Mouse (Mus musculus): ENCODE data around the gene Ap1m2. TPM values are rescaled to one million over a fixed set of nuclear protein-coding genes. Genes with fewer than 3 reads are reported as not detected.
"Not testable (repeated sequence)": the region's sequence is repeated elsewhere in the genome, so short reads cannot be mapped to it uniquely, and the experiment has no call there.

Gene Ap1m2
- polyA plus RNA-seq, 1 experiment, result not detected

DNA sequence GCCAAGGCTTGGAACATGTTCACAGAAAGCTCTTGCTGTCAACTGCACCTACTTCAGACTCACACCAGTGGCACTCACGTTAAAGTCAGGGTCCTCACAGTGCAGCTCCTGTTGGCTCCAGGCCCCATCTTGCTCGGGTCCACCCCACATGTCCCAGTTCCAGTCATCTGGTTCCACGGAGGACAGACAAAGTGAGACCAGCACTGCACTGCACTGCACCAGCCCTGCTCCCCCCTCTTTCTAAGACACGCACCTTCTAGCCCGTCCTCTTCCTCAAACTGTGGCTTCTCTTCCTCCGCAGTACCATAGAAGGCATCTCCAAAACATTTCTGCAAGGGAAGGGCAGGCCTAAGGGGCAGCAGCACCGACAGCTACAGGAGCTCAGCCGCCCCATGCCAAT lies 35.8 kb downstream of the Ap1m2 start:
- no peaks in the 10 kb centered on the region for H3K4me1 ChIP-seq (ENCODE audit: control insufficient read depth, insufficient read depth, low read length)
- TF ChIP-seq POLR2A (IDR thresholded peaks at IDR 0.05; ENCODE audit: low read depth, low read length) (no peak), CTCF (IDR thresholded peaks at IDR 0.05; ENCODE audit: borderline replicate concordance, insufficient read depth, low read length) (no peak)
- no peak overlapping the region for H3K4me3 ChIP-seq (ENCODE audit: insufficient read depth, low read length)
- H3K27ac ChIP-seq (ENCODE audit: insufficient read depth, low read length), result no peak overlapping the region

- Histone ChIP-seq H3K4me3 (ENCODE audit: insufficient read depth, low read length) (no peak overlapping the region), H3K4me1 (ENCODE audit: control insufficient read depth, insufficient read depth, low read length) (no peaks in the 10 kb centered on the region), H3K27ac (ENCODE audit: insufficient read depth, low read length) (no peak overlapping the region)
- TF ChIP-seq POLR2A (IDR thresholded peaks at IDR 0.05; ENCODE audit: low read depth, low read length) (no peak), CTCF (IDR thresholded peaks at IDR 0.05; ENCODE audit: borderline replicate concordance, insufficient read depth, low read length) (no peak)
These were observed 36.4 kb downstream of the Ap1m2 start for GRCm38 (mm10) chr9:21275727-21276126.

DNA sequence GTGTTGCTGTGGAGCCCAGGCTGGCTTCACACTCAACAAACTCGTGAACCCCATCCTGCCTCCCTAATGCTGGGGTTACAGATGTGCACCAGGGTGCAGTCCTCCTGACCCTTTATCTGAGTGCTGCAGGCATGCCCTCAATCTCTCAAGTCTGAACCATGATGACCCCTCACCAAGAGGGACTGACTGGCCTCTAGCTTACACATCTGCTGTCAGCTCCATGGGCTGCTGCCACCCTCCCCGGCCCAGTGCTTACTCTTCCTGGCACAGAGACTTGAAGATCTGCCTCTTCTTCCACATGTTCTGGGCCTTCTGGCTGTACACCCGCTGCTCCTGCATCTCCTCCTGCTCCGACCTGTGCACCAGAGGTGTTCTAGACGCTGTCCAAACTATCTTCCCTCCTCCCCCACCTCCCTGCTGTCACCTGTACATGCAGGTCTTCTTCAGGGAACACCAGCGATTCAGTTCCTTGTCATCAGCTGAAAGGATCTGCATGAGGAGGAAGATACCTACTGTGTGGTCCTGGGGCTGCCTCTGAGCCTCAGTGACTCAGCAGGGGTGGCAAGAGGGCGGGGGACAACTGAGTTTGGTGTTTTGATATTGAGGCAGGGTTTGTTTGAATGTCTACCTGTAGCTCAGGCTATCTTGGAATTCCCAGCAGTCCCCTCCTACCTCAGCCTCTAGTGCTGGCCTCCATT lies 37.0 kb downstream of the Ap1m2 start:
- Histone ChIP-seq H3K4me1 (ENCODE audit: control insufficient read depth, insufficient read depth, low read length) (no peaks in the 10 kb centered on the region), H3K4me3 (ENCODE audit: insufficient read depth, low read length) (no peak overlapping the region), H3K27ac (ENCODE audit: insufficient read depth, low read length) (no peak overlapping the region)
- no peak for TF ChIP-seq CTCF (IDR thresholded peaks at IDR 0.05; ENCODE audit: borderline replicate concordance, insufficient read depth, low read length)
- TF ChIP-seq POLR2A (IDR thresholded peaks at IDR 0.05; ENCODE audit: low read depth, low read length), result no peak

DNA sequence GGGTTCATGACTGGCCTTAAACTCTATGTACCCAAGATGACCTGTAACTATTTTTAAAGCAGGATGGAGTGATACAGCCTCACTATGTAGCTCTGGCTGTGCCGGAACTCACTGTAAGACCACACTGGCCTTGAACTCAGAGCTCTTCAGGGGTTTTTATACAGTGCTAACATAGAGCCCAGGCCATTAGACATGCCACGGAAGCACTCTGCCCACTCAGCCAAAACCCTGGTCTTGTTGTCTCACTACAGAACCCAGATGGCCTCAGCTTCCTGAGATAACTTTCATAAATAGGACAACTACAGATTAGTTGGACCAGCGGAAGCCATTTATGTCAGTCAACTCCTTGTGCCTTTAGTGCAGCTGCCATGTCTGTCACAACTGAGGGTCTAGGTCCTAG lies 37.8 kb downstream of the Ap1m2 start:
- Histone ChIP-seq H3K4me1 (ENCODE audit: control insufficient read depth, insufficient read depth, low read length) (no peaks in the 10 kb centered on the region), H3K27ac (ENCODE audit: insufficient read depth, low read length) (no peak overlapping the region), H3K4me3 (ENCODE audit: insufficient read depth, low read length) (no peak overlapping the region)
- TF ChIP-seq CTCF (IDR thresholded peaks at IDR 0.05; ENCODE audit: borderline replicate concordance, insufficient read depth, low read length) (no peak), POLR2A (IDR thresholded peaks at IDR 0.05; ENCODE audit: low read depth, low read length) (no peak)

GRCm38 (mm10) chr9:21273520-21274228 lies 38.5 kb downstream of the Ap1m2 start:
- Histone ChIP-seq H3K4me1 (ENCODE audit: control insufficient read depth, insufficient read depth, low read length) (no peaks in the 10 kb centered on the region), H3K27ac (ENCODE audit: insufficient read depth, low read length) (no peak overlapping the region), H3K4me3 (ENCODE audit: insufficient read depth, low read length) (no peak overlapping the region)
- TF ChIP-seq CTCF (IDR thresholded peaks at IDR 0.05; ENCODE audit: borderline replicate concordance, insufficient read depth, low read length) (no peak), POLR2A (IDR thresholded peaks at IDR 0.05; ENCODE audit: low read depth, low read length) (no peak)

- H3K27ac ChIP-seq (ENCODE audit: insufficient read depth, low read length), result no peak overlapping the region
- TF ChIP-seq CTCF (IDR thresholded peaks at IDR 0.05; ENCODE audit: borderline replicate concordance, insufficient read depth, low read length), result no peak
- TF ChIP-seq POLR2A (IDR thresholded peaks at IDR 0.05; ENCODE audit: low read depth, low read length), result no peak
- H3K4me1 ChIP-seq (ENCODE audit: control insufficient read depth, insufficient read depth, low read length), result no peaks in the 10 kb centered on the region
- no peak overlapping the region for H3K4me3 ChIP-seq (ENCODE audit: insufficient read depth, low read length)
These were observed 39.0 kb downstream of the Ap1m2 start for GRCm38 (mm10) chr9:21273094-21273493.

- Histone ChIP-seq H3K27ac (ENCODE audit: insufficient read depth, low read length) (no peak overlapping the region), H3K4me3 (ENCODE audit: insufficient read depth, low read length) (no peak overlapping the region), H3K4me1 (ENCODE audit: control insufficient read depth, insufficient read depth, low read length) (no peaks in the 10 kb centered on the region)
- TF ChIP-seq CTCF (IDR thresholded peaks at IDR 0.05; ENCODE audit: borderline replicate concordance, insufficient read depth, low read length), result no peak
- no peak for TF ChIP-seq POLR2A (IDR thresholded peaks at IDR 0.05; ENCODE audit: low read depth, low read length)
These were observed 39.7 kb downstream of the Ap1m2 start for GRCm38 (mm10) chr9:21272391-21272790.

- H3K27ac ChIP-seq (ENCODE audit: insufficient read depth, low read length); H3K4me1 ChIP-seq (ENCODE audit: control insufficient read depth, insufficient read depth, low read length); H3K4me3 ChIP-seq (ENCODE audit: insufficient read depth, low read length): not testable (repeated sequence)
These were observed 42.5 kb downstream of the Ap1m2 start for GRCm38 (mm10) chr9:21269590-21269989.

- TF ChIP-seq CTCF (IDR thresholded peaks at IDR 0.05; ENCODE audit: borderline replicate concordance, insufficient read depth, low read length) (no peak), POLR2A (IDR thresholded peaks at IDR 0.05; ENCODE audit: low read depth, low read length) (no peak)
- H3K4me3 ChIP-seq (ENCODE audit: insufficient read depth, low read length), result no peak overlapping the region
- peaks cover 5% of the 10 kb centered on the region; the same call in 1 of the 2 replicates for H3K4me1 ChIP-seq (ENCODE audit: control insufficient read depth, insufficient read depth, low read length)
- no peak overlapping the region for H3K27ac ChIP-seq (ENCODE audit: insufficient read depth, low read length)
These were observed 43.8 kb downstream of the Ap1m2 start for GRCm38 (mm10) chr9:21268305-21268704.

DNA sequence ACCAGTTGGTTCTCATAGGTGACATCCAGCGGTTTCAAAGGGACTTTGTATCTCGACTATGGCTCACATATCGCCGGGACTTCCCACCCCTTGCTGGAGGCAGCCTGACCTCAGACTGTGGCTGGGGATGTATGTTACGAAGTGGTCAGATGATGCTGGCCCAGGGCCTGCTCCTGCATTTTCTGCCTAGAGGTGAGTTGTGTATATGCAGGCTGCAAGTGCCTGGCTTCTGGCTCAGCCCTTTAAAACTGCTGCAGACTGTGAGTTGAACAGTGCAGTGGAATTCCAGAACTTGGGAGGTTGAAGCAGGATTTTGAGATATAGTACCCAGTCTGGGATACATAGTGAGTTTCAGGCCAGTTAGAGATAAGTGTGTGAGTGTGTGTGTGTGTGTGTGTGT lies 45.2 kb downstream of the Ap1m2 start:
- Histone ChIP-seq H3K27ac (ENCODE audit: insufficient read depth, low read length) (no peak overlapping the region), H3K4me3 (ENCODE audit: insufficient read depth, low read length) (no peak overlapping the region), H3K4me1 (ENCODE audit: control insufficient read depth, insufficient read depth, low read length) (peaks cover 5% of the 10 kb centered on the region; the same call in 1 of the 2 replicates)
- TF ChIP-seq POLR2A (IDR thresholded peaks at IDR 0.05; ENCODE audit: low read depth, low read length), result no peak
- TF ChIP-seq CTCF (IDR thresholded peaks at IDR 0.05; ENCODE audit: borderline replicate concordance, insufficient read depth, low read length), result no peak
